Mouse (Mus musculus): Measurements from ENCODE around the gene Tph1.
A peak's percentile ranks its signal among the peaks of the same experiment; 100 is the strongest.
"Not testable (repeated sequence)": the region's sequence is repeated elsewhere in the genome, so short reads cannot be mapped to it uniquely, and the experiment has no call there.

Tph1 gene

DNA sequence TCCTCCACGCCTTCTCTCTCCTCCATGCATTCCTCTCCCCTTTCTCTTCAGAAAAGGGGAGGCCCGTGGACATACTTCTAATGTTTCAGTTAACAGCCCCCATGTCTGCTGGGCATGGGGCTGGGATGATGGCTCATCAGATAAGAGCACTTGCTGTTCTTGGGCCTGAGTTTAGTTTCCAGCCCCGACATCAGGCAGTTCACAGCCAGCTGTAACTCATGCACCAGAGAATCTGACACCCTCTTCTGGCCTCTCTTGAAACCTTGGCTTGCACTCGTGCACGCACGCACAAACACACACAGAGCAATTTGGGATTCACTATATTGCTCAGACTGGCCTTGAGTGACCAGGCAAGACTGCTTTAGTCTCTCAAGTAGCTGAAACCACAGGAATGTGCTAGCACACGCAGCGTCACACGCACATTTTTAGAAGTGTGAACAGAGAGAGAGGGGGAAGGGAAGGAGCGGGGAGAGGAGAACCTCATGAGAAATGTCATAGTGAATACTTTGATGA is at the start of gene Tph1:
Gene Tph1, minus strand, starts transcription at position 378 of the 513 bp plus-strand sequence.
- DNase-seq (ENCODE audit: low spot score): no peak

GRCm38 (mm10) chr7:46720460-46720859 is 48.1 kb upstream of the Tph1 start:
- no peak for DNase-seq (ENCODE audit: low spot score)

- no peak for DNase-seq (ENCODE audit: low spot score)
Observed at GRCm38 (mm10) chr7:46719526-46719925, 47.2 kb upstream of the Tph1 start.

DNA sequence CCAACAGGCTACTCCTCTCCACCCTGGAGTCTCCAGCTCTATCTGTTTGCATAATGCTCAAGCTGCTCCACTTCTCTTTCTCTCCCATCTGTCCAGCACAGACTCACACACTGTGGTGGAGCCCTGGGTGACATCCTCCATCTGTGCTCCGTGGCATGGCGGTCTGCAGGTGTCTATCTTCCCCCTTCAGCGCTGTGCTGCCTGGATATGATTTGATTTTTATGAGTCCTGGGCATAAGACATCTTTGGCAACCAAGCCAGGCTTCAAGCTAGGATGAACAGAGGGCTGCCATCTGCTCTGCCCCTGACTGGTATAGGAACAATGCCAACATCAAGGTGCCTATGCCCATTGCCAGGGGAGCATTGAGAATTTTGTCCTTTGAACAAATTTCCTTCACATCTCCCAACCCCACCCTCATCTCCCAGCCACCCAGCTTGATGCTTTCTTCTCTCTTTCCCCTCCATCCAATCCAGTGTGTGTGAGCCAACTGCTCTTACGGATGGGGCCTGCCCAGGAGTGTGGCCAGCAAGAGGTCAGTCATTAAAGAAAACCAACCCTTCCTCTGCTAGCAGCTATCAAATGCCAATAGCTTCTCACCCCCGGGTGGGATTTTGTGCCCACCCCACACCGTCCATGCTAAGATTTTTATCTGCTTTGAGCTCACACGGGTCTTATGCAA is 46.4 kb upstream of the Tph1 start:
- no peak for DNase-seq (ENCODE audit: low spot score)

- no peak for DNase-seq (ENCODE audit: low spot score)
Observed at GRCm38 (mm10) chr7:46716897-46717296, 44.6 kb upstream of the Tph1 start.

DNA sequence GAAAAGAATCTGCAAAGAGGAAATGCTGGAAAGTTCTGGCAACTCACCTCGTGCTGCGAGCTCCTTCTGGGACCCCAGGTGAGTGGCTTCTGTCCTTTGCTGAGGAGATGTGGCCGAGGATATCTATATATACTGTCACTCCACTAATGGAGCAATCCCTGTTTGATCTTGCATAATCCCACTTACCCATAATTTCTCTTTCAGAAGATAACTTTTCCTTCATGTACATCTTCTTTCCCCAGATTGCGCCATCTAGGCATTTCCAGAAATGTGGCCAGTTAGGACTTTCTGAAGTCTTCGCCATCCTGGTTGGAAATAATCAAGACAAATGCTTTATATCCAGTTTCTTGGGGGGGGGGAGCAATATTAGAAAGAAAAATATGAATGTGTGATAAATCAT is 43.3 kb upstream of the Tph1 start, which contains the start of gene Saa3:
Gene Saa3, minus strand, starts transcription at position 101 of the 400 bp plus-strand sequence.
- no peak for DNase-seq (ENCODE audit: low spot score)

DNA sequence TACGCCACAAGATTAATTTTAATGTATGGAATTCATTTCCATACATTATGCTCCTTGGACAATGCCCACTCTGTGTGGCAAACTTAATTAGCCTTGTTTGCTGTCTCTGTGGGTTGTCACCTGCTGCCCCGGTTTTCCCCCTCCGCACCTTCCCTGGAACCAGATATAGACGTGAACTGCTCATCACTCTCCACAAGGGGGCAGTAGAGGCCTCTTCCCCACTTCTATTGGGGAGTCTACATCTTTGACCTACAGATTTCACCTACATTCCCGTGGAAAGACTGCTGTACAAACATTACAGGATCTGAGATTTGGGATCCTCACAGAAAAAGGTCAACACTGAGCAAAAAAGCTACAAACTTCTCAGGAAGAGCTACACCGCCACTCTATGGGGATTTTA is 42.2 kb upstream of the Tph1 start:
- peak; percentile 83 for DNase-seq (ENCODE audit: low spot score)

- DNase-seq (ENCODE audit: low spot score): no peak
Observed at GRCm38 (mm10) chr7:46712250-46712649, 39.9 kb upstream of the Tph1 start.

DNA sequence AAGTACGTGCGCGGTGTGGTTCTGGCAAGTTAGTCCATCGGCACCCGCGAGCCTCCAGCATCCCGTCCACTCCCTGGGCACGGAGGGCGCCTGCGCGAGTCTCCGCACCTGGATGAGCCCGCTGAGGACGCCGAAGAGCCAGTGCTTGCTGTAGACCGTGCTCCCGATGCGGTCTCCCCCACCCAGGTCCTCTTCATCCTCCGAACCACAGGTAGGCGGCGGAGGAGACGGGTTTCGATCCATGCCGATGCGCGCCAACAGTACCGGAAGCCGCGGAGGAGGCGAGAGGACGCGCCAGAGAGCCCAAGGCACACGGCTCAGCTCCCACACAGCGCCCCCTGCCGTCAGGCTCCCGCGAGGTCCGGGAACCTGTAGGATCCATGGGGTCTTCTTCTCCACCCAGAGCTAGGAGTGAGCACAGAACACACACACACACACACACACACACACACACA is 38.1 kb upstream of the Tph1 start, which contains the start of gene Saal1:
Gene Saal1, minus strand, starts transcription at position 291 of the 455 bp plus-strand sequence.
- peak; percentile 95 for DNase-seq (ENCODE audit: low spot score)

GRCm38 (mm10) chr7:46700521-46701025 is 28.2 kb upstream of the Tph1 start:
- no peak for DNase-seq (ENCODE audit: low spot score)

- DNase-seq (ENCODE audit: low spot score): no peak
Observed at GRCm38 (mm10) chr7:46696754-46697153, 24.4 kb upstream of the Tph1 start.

DNA sequence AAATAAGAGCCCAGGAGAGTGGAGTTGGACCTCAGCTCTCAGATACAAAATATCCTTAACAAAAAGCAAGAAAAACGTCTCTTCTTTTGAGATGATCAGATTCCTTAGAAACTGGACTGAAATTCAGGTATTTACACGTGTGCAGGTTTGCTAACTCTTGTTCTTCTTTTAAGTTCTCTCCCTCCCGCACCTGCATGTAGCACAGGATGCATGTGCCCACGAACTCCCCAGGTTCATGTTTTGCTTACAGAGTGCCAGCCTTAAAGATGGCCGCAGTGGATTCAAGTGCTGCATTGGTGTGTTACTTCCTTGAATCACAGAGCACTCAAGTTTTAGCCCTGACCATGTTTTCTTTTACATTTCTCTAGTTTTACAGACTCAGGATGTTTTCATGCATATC is 14.5 kb upstream of the Tph1 start:
- DNase-seq (ENCODE audit: low spot score): no peak

DNA sequence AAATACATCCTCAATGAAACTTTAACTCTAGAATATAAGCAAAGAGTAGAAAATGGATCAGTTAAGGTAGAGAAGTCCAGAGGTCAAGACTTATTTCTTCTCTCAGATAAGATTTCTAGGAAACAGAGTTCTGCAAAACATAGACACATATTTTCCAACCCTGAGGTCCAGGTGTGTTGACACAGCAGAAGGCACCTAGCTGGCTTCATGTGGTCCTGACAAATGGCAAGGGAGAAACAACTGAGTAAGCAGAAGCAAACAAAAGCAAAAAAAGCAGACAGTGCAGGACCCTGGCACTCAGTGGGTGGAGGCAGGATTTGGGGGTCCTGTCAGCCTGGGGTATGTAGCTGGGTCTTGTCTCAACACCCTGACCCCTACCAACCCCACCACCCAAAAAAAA is 8.4 kb upstream of the Tph1 start:
- no peak for DNase-seq (ENCODE audit: low spot score)

DNA sequence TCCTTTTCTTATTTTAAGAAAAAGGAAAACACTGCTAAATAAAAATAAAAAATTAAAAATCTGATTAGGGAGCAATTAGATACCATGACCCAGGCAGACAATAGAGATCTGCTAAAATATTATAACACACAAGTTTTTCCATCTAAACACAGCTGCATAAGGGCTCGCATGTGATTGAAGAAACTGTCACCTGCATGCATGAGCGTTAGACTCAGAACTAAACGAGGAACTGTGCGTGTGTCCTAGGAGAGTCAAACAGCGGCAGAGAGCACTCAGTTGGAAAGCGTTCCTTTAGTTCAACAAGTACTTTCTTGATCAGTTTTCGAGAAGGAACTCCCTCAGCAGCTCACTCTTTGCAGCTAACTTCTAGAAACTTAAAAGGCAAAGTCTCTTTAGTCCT is 6.7 kb upstream of the Tph1 start:
- DNase-seq (ENCODE audit: low spot score): not testable (repeated sequence)

- DNase-seq (ENCODE audit: low spot score): no peak
Observed at GRCm38 (mm10) chr7:46678417-46678816, 6.1 kb upstream of the Tph1 start.

DNA sequence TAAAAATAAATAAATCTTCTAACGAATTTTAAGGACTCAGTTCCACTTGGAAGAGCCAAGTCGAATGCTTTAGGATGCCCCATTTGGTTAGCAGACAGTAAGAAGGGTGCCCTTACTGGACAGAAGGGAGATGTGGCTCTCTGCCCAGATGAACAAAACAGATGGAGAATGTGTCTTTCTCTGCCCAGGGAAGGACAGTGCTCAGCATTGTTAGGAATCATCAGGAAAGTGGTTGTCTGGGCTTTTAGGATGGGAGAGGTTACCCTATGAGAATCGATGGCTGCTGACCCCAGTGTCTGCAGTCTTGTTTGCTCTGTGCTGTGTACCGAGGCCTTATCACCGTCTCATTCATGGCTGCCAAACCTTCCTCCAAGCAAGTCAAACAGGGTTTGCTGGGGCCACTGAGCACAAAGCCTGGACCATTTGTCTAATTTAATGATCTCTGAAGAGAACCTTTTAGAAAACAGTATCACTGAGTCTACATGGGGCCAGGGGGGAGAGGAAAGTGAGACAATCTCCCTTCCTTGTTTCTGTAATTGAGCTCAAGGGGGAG is 4.5 kb upstream of the Tph1 start:
- no peak for DNase-seq (ENCODE audit: low spot score)

DNA sequence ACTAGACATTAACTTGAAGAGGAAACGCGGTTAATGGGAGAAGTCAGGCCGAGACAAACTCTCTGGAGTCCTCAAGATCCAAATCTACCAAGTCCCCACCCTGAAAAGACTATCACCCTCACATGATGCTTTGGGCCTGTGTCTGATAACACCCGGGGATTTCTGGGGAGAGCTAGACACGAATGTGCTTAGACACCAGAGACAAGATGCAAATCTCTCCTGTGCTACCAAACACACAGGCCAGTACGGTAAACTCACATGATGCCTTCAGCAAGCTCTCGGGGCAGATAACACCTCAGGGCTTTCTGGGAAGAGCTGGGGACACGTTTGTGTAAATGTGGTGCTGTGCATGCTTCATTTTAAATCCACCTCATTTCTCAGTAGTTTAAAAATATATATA is 3.5 kb upstream of the Tph1 start:
- no peak for DNase-seq (ENCODE audit: low spot score)

DNA sequence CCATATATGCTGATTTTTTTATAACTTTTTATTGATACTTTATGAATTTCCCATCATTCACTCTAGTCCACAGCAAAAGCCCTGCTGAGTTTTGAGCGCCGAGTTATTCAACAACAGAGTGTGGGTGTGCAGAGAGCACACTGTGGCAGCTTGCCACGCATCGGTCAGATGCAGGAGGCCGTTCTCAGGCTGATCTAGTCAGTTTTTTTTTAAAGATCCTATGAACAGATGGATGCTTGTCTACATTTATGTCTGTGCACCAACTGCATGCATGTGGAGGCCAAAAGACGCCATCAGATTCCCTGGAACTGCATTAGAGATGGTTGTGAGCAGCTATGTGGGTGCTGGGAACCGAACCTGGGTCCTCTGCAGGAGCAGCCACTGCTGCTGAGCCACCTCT is 2.7 kb upstream of the Tph1 start:
- no peak for DNase-seq (ENCODE audit: low spot score)

GRCm38 (mm10) chr7:46667256-46667655 is 5.1 kb downstream of the Tph1 start:
- DNase-seq (ENCODE audit: low spot score): peak; percentile 66

GRCm38 (mm10) chr7:46665236-46665635 is 7.1 kb downstream of the Tph1 start:
- peak; percentile 77 for DNase-seq (ENCODE audit: low spot score)

- DNase-seq (ENCODE audit: low spot score): peak; percentile 69
Observed at GRCm38 (mm10) chr7:46661591-46662090, 10.7 kb downstream of the Tph1 start.

DNA sequence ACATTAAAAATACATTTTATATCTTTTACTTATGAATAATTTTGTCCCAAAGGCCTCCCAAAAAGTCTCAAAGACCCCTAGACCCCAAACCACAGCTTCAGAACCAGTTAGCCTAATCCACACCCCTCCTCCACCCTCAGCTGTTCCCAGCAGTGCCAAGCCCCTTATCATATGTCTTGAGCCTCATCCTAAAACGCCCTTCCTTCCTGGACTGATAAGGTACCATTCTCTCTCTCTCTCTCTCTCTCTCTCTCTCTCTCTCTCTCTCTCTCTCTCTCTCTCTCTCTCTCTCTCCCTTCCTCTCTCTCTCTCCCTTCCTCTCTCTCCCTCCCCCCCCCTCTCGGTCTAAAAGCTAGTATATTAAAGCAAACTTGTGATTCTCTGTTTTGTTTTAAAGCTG is 20.1 kb downstream of the Tph1 start:
- DNase-seq (ENCODE audit: low spot score): no peak

- peak; percentile 53 for DNase-seq (ENCODE audit: low spot score)
Observed at GRCm38 (mm10) chr7:46650231-46650630, 22.1 kb downstream of the Tph1 start.
